Mouse (Mus musculus): Measurements from ENCODE around the gene Bank1. TPM values are rescaled to one million over a fixed set of nuclear protein-coding genes. Genes with fewer than 3 reads are reported as not detected.

Bank1 gene
- total and polyA plus RNA-seq, 3 experiments: 0.11 TPM; not detected in 2

DNA sequence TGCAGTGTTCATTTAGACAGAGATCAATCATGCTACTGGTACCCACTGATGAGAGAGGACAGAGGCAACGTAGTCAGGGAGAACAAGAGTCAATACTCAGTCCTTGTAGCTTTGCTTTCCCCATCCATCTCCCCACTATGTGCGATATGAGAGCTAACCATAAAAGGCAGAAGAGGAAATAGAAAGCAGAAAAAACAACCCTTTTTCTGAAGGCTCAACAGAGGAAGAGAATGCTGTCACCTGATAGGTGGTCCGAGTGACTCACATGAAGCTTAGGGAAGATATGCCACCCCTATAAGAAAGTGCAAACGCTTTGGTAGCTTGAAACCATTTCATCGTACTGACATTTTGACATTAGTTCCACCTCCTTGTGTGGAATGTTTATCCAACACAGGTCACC lies 239.4 kb downstream of the Bank1 start:
- peaks cover 13% of the 10 kb centered on the region for H3K4me1 ChIP-seq (ENCODE audit: insufficient read depth, low read depth, low read length)
- DNase-seq (ENCODE audit: low spot score): no peak
- ATAC-seq (ENCODE audit: extremely low read depth, insufficient number of reproducible peaks, low FRiP score, poor library complexity, severe bottlenecking): no peak
- no peaks in the 10 kb centered on the region for H3K9me3 ChIP-seq (replicated peaks)
- no peaks in the 10 kb centered on the region for H3K36me3 ChIP-seq (replicated peaks)
- H3K4me3 ChIP-seq (ENCODE audit: low read depth, low read length): no peak overlapping the region
- TF ChIP-seq POLR2AphosphoS5 (IDR thresholded peaks at IDR 0.05; ENCODE audit: insufficient replicate concordance, low read depth, low read length) (no peak), CTCF (IDR thresholded peaks at IDR 0.05; ENCODE audit: low read depth, low read length) (no peak), GATA2 (IDR thresholded peaks at IDR 0.05; ENCODE audit: borderline replicate concordance, low read depth, low read length) (no peak), TAL1 (conservative IDR thresholded peaks at IDR 0.05; ENCODE audit: low read depth, low read length) (no peak), GATA1 (IDR thresholded peaks at IDR 0.05; ENCODE audit: borderline replicate concordance, low read length) (no peak)
- 0 out of 2 replicates have a peak, but pooled peaks cover 3% of the 10 kb centered on the region for H3K27me3 ChIP-seq (ENCODE audit: insufficient read depth, low read length)

DNA sequence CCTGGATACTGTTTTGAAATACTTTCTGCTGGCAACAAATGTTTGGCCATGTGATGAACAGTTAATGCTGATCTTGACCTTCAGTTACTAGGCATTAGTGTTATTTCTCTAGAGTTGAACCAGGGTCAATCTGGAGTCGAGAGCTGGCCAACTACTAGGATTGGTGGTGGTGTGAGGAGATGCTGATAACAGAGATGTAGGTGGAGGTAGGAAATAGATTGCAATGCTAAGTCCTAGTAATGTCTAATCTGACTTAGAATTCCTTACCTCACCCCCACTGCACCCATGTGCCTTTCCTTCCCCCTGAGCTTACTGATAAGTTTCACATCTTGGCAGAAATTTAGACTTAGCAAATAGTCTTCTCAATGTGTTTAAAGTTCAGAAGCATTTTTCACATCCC lies 240.8 kb downstream of the Bank1 start:
- Histone ChIP-seq H3K36me3 (replicated peaks) (no peaks in the 10 kb centered on the region), H3K4me1 (ENCODE audit: insufficient read depth, low read depth, low read length) (peaks cover 13% of the 10 kb centered on the region), H3K9me3 (replicated peaks) (no peaks in the 10 kb centered on the region), H3K4me3 (ENCODE audit: low read depth, low read length) (no peak overlapping the region), H3K27me3 (ENCODE audit: insufficient read depth, low read length) (0 out of 2 replicates have a peak, but pooled peaks cover 3% of the 10 kb centered on the region)
- ATAC-seq (ENCODE audit: extremely low read depth, insufficient number of reproducible peaks, low FRiP score, poor library complexity, severe bottlenecking) (no peak), DNase-seq (ENCODE audit: low spot score) (no peak)
- no peak for TF ChIP-seq GATA2 (IDR thresholded peaks at IDR 0.05; ENCODE audit: borderline replicate concordance, low read depth, low read length)
- TF ChIP-seq TAL1 (conservative IDR thresholded peaks at IDR 0.05; ENCODE audit: low read depth, low read length): no peak
- TF ChIP-seq POLR2AphosphoS5 (IDR thresholded peaks at IDR 0.05; ENCODE audit: insufficient replicate concordance, low read depth, low read length): no peak
- no peak for TF ChIP-seq GATA1 (IDR thresholded peaks at IDR 0.05; ENCODE audit: borderline replicate concordance, low read length)
- TF ChIP-seq CTCF (IDR thresholded peaks at IDR 0.05; ENCODE audit: low read depth, low read length): no peak

DNA sequence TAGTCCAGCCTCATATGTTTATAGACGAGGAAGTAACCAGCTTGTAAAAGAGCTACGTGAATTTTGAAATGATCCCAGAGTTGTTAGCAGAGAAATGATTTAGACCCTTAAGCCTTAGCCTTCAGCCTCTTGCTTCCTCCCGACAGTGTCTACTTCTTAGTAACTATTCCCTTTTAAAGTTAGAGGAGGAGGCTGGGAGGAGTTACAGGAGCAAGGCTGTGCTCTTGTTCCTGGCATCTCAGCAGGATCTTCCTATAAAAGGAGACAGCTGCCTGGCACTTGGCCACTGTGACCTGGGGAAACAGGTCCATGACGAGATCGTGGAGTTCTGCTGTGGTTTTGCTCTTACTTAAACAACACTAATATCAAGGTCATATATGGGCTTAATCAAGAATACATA lies 241.8 kb downstream of the Bank1 start:
- Histone ChIP-seq H3K4me3 (ENCODE audit: low read depth, low read length) (no peak overlapping the region), H3K27me3 (ENCODE audit: insufficient read depth, low read length) (0 out of 2 replicates have a peak, but pooled peaks cover 3% of the 10 kb centered on the region), H3K9me3 (replicated peaks) (no peaks in the 10 kb centered on the region), H3K36me3 (replicated peaks) (no peaks in the 10 kb centered on the region), H3K4me1 (ENCODE audit: insufficient read depth, low read depth, low read length) (peaks cover 13% of the 10 kb centered on the region)
- ATAC-seq (ENCODE audit: extremely low read depth, insufficient number of reproducible peaks, low FRiP score, poor library complexity, severe bottlenecking): no peak
- no peak for TF ChIP-seq CTCF (IDR thresholded peaks at IDR 0.05; ENCODE audit: low read depth, low read length)
- no peak for TF ChIP-seq GATA2 (IDR thresholded peaks at IDR 0.05; ENCODE audit: borderline replicate concordance, low read depth, low read length)
- no peak for TF ChIP-seq TAL1 (conservative IDR thresholded peaks at IDR 0.05; ENCODE audit: low read depth, low read length)
- TF ChIP-seq GATA1 (IDR thresholded peaks at IDR 0.05; ENCODE audit: borderline replicate concordance, low read length): no peak
- no peak for TF ChIP-seq POLR2AphosphoS5 (IDR thresholded peaks at IDR 0.05; ENCODE audit: insufficient replicate concordance, low read depth, low read length)
- no peak for DNase-seq (ENCODE audit: low spot score)

DNA sequence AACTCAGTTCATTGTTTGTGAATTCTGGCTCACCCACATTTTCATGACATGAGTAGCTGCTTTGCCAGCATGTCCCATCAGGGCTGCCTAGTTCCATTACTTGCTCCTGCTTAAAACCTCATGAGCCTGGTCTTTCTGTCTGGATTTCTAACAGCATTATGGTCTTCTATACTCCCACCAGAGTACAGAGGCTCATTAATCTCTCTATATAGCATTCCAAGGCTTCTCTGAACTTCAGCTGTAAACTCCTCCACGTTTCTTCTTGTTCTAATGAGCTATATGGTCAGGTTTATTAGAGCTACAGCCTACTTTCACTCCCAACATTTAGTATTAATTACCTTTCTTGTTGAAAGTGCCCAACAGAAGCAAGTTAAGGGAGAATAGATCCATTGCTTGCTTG lies 244.6 kb downstream of the Bank1 start:
- Histone ChIP-seq H3K4me1 (ENCODE audit: insufficient read depth, low read depth, low read length) (peaks cover 5% of the 10 kb centered on the region), H3K36me3 (replicated peaks) (no peaks in the 10 kb centered on the region), H3K9me3 (replicated peaks) (no peaks in the 10 kb centered on the region), H3K27me3 (ENCODE audit: insufficient read depth, low read length) (0 out of 2 replicates have a peak, but pooled peaks cover 3% of the 10 kb centered on the region), H3K4me3 (ENCODE audit: low read depth, low read length) (no peak overlapping the region)
- no peak for TF ChIP-seq POLR2AphosphoS5 (IDR thresholded peaks at IDR 0.05; ENCODE audit: insufficient replicate concordance, low read depth, low read length)
- no peak for TF ChIP-seq GATA1 (IDR thresholded peaks at IDR 0.05; ENCODE audit: borderline replicate concordance, low read length)
- no peak for TF ChIP-seq CTCF (IDR thresholded peaks at IDR 0.05; ENCODE audit: low read depth, low read length)
- TF ChIP-seq GATA2 (IDR thresholded peaks at IDR 0.05; ENCODE audit: borderline replicate concordance, low read depth, low read length): no peak
- no peak for TF ChIP-seq TAL1 (conservative IDR thresholded peaks at IDR 0.05; ENCODE audit: low read depth, low read length)
- DNase-seq (ENCODE audit: low spot score) (no peak), ATAC-seq (ENCODE audit: extremely low read depth, insufficient number of reproducible peaks, low FRiP score, poor library complexity, severe bottlenecking) (no peak)

DNA sequence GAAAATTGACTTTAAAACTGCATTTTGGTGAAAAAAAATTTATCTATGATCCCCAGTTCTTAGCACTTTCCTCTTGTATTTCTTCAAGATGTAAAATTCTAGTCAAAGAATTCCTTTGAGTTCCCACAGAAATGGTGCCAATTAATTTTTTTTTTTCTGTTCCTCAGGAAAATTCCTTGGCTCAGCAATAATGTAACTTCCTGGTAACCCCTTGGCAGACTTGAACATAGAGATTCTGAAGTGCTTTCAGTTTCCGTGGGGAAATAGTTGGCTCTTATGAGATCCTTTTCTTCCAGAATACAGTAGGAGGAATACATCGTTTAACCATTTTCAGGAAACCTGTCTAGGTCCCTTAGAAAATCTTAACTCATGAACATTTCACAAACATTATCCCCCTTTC lies 247.3 kb downstream of the Bank1 start:
- Histone ChIP-seq H3K36me3 (replicated peaks) (no peaks in the 10 kb centered on the region), H3K9me3 (replicated peaks) (no peaks in the 10 kb centered on the region), H3K27me3 (ENCODE audit: insufficient read depth, low read length) (peaks cover 7% of the 10 kb centered on the region; the same call in 1 of the 2 replicates), H3K4me3 (ENCODE audit: low read depth, low read length) (no peak overlapping the region), H3K4me1 (ENCODE audit: insufficient read depth, low read depth, low read length) (no peaks in the 10 kb centered on the region)
- DNase-seq (ENCODE audit: low spot score): no peak
- TF ChIP-seq POLR2AphosphoS5 (IDR thresholded peaks at IDR 0.05; ENCODE audit: insufficient replicate concordance, low read depth, low read length) (no peak), GATA2 (IDR thresholded peaks at IDR 0.05; ENCODE audit: borderline replicate concordance, low read depth, low read length) (no peak), TAL1 (conservative IDR thresholded peaks at IDR 0.05; ENCODE audit: low read depth, low read length) (no peak)
- ATAC-seq (ENCODE audit: extremely low read depth, insufficient number of reproducible peaks, low FRiP score, poor library complexity, severe bottlenecking): no peak

- no peak for TF ChIP-seq TAL1 (conservative IDR thresholded peaks at IDR 0.05; ENCODE audit: low read depth, low read length)
- no peak for TF ChIP-seq GATA2 (IDR thresholded peaks at IDR 0.05; ENCODE audit: borderline replicate concordance, low read depth, low read length)
- no peak for TF ChIP-seq POLR2AphosphoS5 (IDR thresholded peaks at IDR 0.05; ENCODE audit: insufficient replicate concordance, low read depth, low read length)
- no peak for TF ChIP-seq CTCF (IDR thresholded peaks at IDR 0.05; ENCODE audit: low read depth, low read length)
- no peak for TF ChIP-seq GATA1 (IDR thresholded peaks at IDR 0.05; ENCODE audit: borderline replicate concordance, low read length)
- peaks cover 4% of the 10 kb centered on the region; the same call in 1 of the 2 replicates for H3K27me3 ChIP-seq (ENCODE audit: insufficient read depth, low read length)
- no peak overlapping the region for H3K4me3 ChIP-seq (ENCODE audit: low read depth, low read length)
- no peaks in the 10 kb centered on the region for H3K9me3 ChIP-seq (replicated peaks)
- H3K4me1 ChIP-seq (ENCODE audit: insufficient read depth, low read depth, low read length): 0 out of 2 replicates have a peak, but pooled peaks cover 2% of the 10 kb centered on the region
- no peaks in the 10 kb centered on the region for H3K36me3 ChIP-seq (replicated peaks)
- no peak for DNase-seq (ENCODE audit: low spot score)
- no peak for ATAC-seq (ENCODE audit: extremely low read depth, insufficient number of reproducible peaks, low FRiP score, poor library complexity, severe bottlenecking)
Measured at GRCm38 (mm10) chr3:136070394-136070793, 255.5 kb downstream of the Bank1 start.
